Mouse (Mus musculus): ENCODE measurements at regions not wholly inside any gene's neighbourhood (a gene's known extent, or its start where the extent isn't known, plus 50 kb on each side); places are given as distances from the start of the nearest gene placed in this dataset.

DNA sequence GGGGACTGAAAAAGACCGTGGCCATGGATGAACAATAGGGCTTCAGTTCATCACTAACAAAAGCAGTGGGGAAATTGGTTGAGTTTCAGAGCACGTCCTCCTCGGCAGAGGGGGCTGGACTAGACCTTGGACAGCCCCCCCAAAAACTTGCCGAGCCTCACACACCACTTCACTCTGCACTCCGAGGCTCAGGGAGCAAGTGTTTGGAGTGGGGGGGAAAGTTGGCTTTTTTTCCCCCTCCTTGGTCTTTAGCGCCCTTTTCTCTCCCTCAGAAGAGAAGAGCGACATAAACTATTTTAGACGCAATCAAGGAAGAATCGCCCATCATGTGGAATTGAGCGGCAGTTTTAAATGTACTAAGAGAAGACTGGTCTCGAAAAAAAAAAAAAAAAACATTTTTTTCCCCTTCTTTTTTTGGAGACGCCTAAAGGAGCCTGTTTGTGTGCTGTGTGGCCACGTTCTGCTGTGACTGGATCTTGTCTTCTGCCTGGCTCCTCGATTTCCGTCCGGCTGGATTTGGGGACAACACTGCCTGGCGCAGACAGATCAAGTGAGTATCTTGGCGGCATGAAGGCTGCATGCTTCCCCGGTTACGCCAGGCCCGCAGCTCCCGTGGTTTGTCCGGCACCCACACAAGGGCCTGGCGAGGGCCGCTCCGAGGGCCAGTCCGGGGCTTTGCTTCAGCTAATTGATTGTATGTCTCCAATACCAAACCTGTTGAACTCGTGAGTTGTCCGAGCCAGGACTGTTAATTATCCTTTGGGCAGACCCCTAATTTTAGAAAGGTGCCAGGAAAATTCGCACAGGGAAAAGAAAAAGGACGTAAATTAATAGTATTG lies 228.7 kb downstream of the Mef2c start:
- in situ Hi-C loops (cut with MboI; ENCODE audit: low sequenced_read_pairs in 2 of 2, unreplicated experiment in 2 of 2), result loop anchor here in 1 of 2 experiments (10.0 kb wide), 1 partner anchor 612 kb away; no protein-coding TSS in a partner anchor
- Histone ChIP-seq H3K9ac (ENCODE audit: insufficient read depth, low read depth, low read length, poor library complexity, severe bottlenecking) (0 out of 2 replicates have a peak overlapping the region, but pooled peaks have one; percentile 40), H3K4me3 (ENCODE audit: insufficient read depth in 1 of 2, low read depth in 1 of 2, low read length in 2 of 2, poor library complexity in 1 of 2, severe bottlenecking in 1 of 2) (peak overlapping the region; percentile 40 to 72), H3K36me3 (ENCODE audit: control insufficient read depth, insufficient read depth, low read length, poor library complexity, severe bottlenecking) (no peaks in the 10 kb centered on the region), H3K9me3 (ENCODE audit: control insufficient read depth, insufficient read depth, low read depth, low read length) (no peaks in the 10 kb centered on the region), H3K27ac (ENCODE audit: insufficient read depth, low read depth, low read length, poor library complexity, severe bottlenecking) (no peak overlapping the region), H3K4me1 (ENCODE audit: control insufficient read depth in 2 of 2, insufficient read depth in 2 of 2, low read length in 2 of 2, poor library complexity in 1 of 2) (peaks cover 2 to 3% of the 10 kb centered on the region in 2 experiments; a peak in 3 of 4 replicates)
- no peak for TF ChIP-seq CHD2 (IDR thresholded peaks at IDR 0.05; ENCODE audit: low read depth, low read length)
- no peak for TF ChIP-seq MAFK (IDR thresholded peaks at IDR 0.05; ENCODE audit: insufficient read depth, low read depth, low read length)
- no peak for TF ChIP-seq ZC3H11A (IDR thresholded peaks at IDR 0.05; ENCODE audit: borderline replicate concordance, low read depth, low read length)
- TF ChIP-seq HCFC1 (IDR thresholded peaks at IDR 0.05; ENCODE audit: borderline replicate concordance, insufficient read depth, low read length), result no peak
- 0 out of 2 replicates have a peak, but pooled peaks have one; percentile 7 for TF ChIP-seq ZNF384 (IDR thresholded peaks at IDR 0.05; ENCODE audit: low read depth, low read length)
- DNase-seq (ENCODE audit: low read depth, low spot score), result no peak

DNA sequence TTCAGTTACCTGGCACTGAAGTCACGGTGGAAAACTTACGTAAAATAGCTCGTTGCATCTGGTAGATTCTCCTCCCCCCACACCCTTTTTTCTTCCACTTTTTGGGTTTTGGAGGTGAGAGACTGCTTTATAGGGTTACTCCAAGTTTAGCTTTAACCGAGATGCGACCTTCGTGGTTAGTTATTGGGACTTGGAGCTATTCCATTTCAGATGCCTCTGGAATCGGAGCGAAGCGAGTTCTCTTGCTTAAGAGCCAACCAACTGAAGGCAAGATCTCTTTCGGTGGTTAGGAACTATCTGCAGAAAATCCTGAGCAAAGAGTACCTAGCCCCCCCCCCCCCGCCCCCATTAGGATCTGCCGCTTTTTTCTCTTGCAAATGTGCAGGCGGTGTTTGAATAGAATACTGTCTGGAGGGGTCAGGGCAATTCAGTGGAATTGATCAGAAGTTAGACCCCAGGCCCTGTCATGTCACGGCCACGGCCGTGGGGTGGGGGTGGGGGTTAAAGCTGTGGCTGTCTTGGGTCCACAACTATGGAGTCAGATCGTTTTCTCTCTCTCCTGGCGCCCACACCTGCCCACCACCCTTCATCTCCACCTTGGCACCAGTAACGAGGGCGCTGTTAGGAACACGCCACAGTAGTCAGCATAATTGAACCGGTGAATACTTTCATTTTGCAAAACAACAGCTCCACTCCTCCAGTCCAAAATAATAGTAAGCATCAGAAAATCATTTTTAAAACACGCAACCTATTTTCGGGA lies 229.6 kb downstream of the Mef2c start:
- H3K27ac ChIP-seq (ENCODE audit: insufficient read depth, low read depth, low read length, poor library complexity, severe bottlenecking), result no peak overlapping the region
- H3K9ac ChIP-seq (ENCODE audit: insufficient read depth, low read depth, low read length, poor library complexity, severe bottlenecking), result no peak overlapping the region
- TF ChIP-seq ZC3H11A (IDR thresholded peaks at IDR 0.05; ENCODE audit: borderline replicate concordance, low read depth, low read length) (no peak), HCFC1 (IDR thresholded peaks at IDR 0.05; ENCODE audit: borderline replicate concordance, insufficient read depth, low read length) (no peak), CHD2 (IDR thresholded peaks at IDR 0.05; ENCODE audit: low read depth, low read length) (no peak), MAFK (IDR thresholded peaks at IDR 0.05; ENCODE audit: insufficient read depth, low read depth, low read length) (no peak), ZNF384 (IDR thresholded peaks at IDR 0.05; ENCODE audit: low read depth, low read length) (no peak)
- peaks cover 2 to 7% of the 10 kb centered on the region in 2 experiments for H3K4me1 ChIP-seq (ENCODE audit: control insufficient read depth in 2 of 2, insufficient read depth in 2 of 2, low read length in 2 of 2, poor library complexity in 1 of 2)
- H3K36me3 ChIP-seq (ENCODE audit: control insufficient read depth, insufficient read depth, low read length, poor library complexity, severe bottlenecking), result no peaks in the 10 kb centered on the region
- DNase-seq (ENCODE audit: low read depth, low spot score), result no peak
- H3K4me3 ChIP-seq (ENCODE audit: insufficient read depth in 1 of 2, low read depth in 1 of 2, low read length in 2 of 2, poor library complexity in 1 of 2, severe bottlenecking in 1 of 2), result peak overlapping the region; percentile 33 to 72; a peak in 3 of 4 replicates
- H3K9me3 ChIP-seq (ENCODE audit: control insufficient read depth, insufficient read depth, low read depth, low read length), result no peaks in the 10 kb centered on the region
- in situ Hi-C loops (cut with MboI; ENCODE audit: low sequenced_read_pairs in 2 of 2, unreplicated experiment in 2 of 2), result loop anchor here in 1 of 2 experiments (10.0 kb wide), 1 partner anchor 611 kb away; no protein-coding TSS in a partner anchor

DNA sequence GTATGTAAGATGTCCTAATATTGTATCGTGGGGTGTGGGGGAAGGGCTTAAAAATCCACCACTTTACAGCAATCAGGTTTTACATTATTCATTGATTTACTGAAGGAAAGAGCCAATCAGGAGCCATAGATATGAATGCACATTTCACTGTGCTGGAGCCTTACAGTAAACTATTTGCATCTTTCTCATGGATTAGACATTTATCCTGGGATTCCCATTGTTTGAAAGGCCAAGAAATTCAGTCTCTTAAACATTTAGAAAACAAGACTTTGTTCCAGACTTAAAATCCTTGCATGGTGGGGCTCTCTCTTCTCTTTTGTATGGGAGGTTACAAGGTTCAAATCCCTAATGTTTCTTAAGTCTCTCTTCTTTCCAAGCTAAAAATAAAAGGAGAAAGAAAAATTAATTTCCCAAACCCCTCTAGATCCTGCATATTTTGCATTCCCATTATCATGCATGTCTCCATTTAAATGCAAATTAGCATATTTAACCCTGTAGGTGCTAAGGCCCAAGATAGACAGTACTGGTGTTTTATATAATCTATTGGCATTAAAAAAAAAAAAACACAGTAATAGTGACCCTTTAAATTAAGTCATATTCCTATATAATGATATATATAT lies 230.3 kb downstream of the Mef2c start:
- no peaks in the 10 kb centered on the region for H3K9me3 ChIP-seq (ENCODE audit: control insufficient read depth, insufficient read depth, low read depth, low read length)
- no peak for DNase-seq (ENCODE audit: low read depth, low spot score)
- peaks cover 5 to 7% of the 10 kb centered on the region in 2 experiments for H3K4me1 ChIP-seq (ENCODE audit: control insufficient read depth in 2 of 2, insufficient read depth in 2 of 2, low read length in 2 of 2, poor library complexity in 1 of 2)
- TF ChIP-seq HCFC1 (IDR thresholded peaks at IDR 0.05; ENCODE audit: borderline replicate concordance, insufficient read depth, low read length) (no peak), CHD2 (IDR thresholded peaks at IDR 0.05; ENCODE audit: low read depth, low read length) (no peak)
- in situ Hi-C loops (cut with MboI; ENCODE audit: low sequenced_read_pairs in 2 of 2, unreplicated experiment in 2 of 2), result loop anchor here in 1 of 2 experiments (10.0 kb wide), 1 partner anchor 611 kb away; no protein-coding TSS in a partner anchor
- H3K27ac ChIP-seq (ENCODE audit: insufficient read depth, low read depth, low read length, poor library complexity, severe bottlenecking), result no peak overlapping the region
- no peak overlapping the region for H3K4me3 ChIP-seq (ENCODE audit: insufficient read depth in 1 of 2, low read depth in 1 of 2, low read length in 2 of 2, poor library complexity in 1 of 2, severe bottlenecking in 1 of 2)
- no peak overlapping the region for H3K9ac ChIP-seq (ENCODE audit: insufficient read depth, low read depth, low read length, poor library complexity, severe bottlenecking)
- no peaks in the 10 kb centered on the region for H3K36me3 ChIP-seq (ENCODE audit: control insufficient read depth, insufficient read depth, low read length, poor library complexity, severe bottlenecking)

DNA sequence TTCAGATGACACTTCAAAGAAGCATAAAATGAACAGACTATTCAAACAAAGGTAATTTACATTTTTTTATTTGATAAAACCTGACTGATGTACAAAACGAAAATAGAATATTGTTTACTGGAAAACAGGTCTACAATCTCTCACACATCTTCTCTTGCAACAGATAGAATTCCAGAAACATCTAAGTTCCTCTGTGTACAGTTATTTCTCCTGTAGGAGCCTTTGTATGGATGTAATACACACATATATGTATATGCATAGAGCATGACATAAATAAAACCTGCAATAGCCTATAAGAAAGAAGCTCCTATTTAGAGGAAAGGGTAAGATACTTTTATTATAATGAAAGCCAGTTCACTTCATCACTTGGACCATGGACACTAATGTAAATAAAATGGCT lies 230.8 kb downstream of the Mef2c start:
- DNase-seq (ENCODE audit: low read depth, low spot score), result no peak

More for the DNA sequence above, 230.8 kb downstream of the Mef2c start:
- Histone ChIP-seq H3K36me3 (ENCODE audit: control insufficient read depth, insufficient read depth, low read length, poor library complexity, severe bottlenecking) (no peaks in the 10 kb centered on the region), H3K9me3 (ENCODE audit: control insufficient read depth, insufficient read depth, low read depth, low read length) (no peaks in the 10 kb centered on the region), H3K4me3 (ENCODE audit: insufficient read depth in 1 of 2, low read depth in 1 of 2, low read length in 2 of 2, poor library complexity in 1 of 2, severe bottlenecking in 1 of 2) (no peak overlapping the region), H3K27ac (ENCODE audit: insufficient read depth, low read depth, low read length, poor library complexity, severe bottlenecking) (no peak overlapping the region), H3K9ac (ENCODE audit: insufficient read depth, low read depth, low read length, poor library complexity, severe bottlenecking) (no peak overlapping the region), H3K4me1 (ENCODE audit: control insufficient read depth in 2 of 2, insufficient read depth in 2 of 2, low read length in 2 of 2, poor library complexity in 1 of 2) (peaks cover 5 to 7% of the 10 kb centered on the region in 2 experiments)
- in situ Hi-C loops (cut with MboI; ENCODE audit: low sequenced_read_pairs in 2 of 2, unreplicated experiment in 2 of 2), result loop anchor here in 1 of 2 experiments (10.0 kb wide), 1 partner anchor 610 kb away; no protein-coding TSS in a partner anchor
- no peak for TF ChIP-seq ZC3H11A (IDR thresholded peaks at IDR 0.05; ENCODE audit: borderline replicate concordance, low read depth, low read length)
- no peak for TF ChIP-seq HCFC1 (IDR thresholded peaks at IDR 0.05; ENCODE audit: borderline replicate concordance, insufficient read depth, low read length)
- TF ChIP-seq CHD2 (IDR thresholded peaks at IDR 0.05; ENCODE audit: low read depth, low read length), result no peak
- TF ChIP-seq MAFK (IDR thresholded peaks at IDR 0.05; ENCODE audit: insufficient read depth, low read depth, low read length), result no peak
- no peak for TF ChIP-seq ZNF384 (IDR thresholded peaks at IDR 0.05; ENCODE audit: low read depth, low read length)
